Mouse (Mus musculus) forebrain, embryonic 11.5 days (tissue): ENCODE measurements at regions not wholly inside any gene's neighbourhood (a gene's known extent, or its start where the extent isn't known, plus 50 kb on each side); places are given as distances from the start of the nearest gene placed in this dataset.

Experiments
- ATAC-seq: fragments of 200-750 bp; cut with Nextera tagmentation; replicated peaks from 2 replicates; pipeline ENCODE4 v1.8.0; 2017; ENCODE audit warnings: moderate TSS enrichment; ENCODE audit not compliant: low FRiP score
- DNase-seq: peaks from one replicate; pipeline ENCODE4 v3.0.0-alpha.2; 2017; ENCODE audit warnings: low spot score
- H3K27ac ChIP-seq: fragments of 300-500 bp; sonication (generic); 2 replicates; pipeline ENCODE4 v1.5.1; 2014; ENCODE audit warnings: low read depth, low read length
- H3K27me3 ChIP-seq: fragments of 300-500 bp; sonication (generic); 2 replicates; pipeline ENCODE4 v1.6.1; 2014; ENCODE audit warnings: mild to moderate bottlenecking, low read length, mixed read lengths; ENCODE audit not compliant: control insufficient read depth, insufficient read depth
- H3K36me3 ChIP-seq: fragments of 300-500 bp; sonication (generic); 2 replicates; pipeline ENCODE4 v1.6.1; 2014; ENCODE audit warnings: mild to moderate bottlenecking, low read length, moderate library complexity, mixed read lengths; ENCODE audit not compliant: control insufficient read depth, insufficient read depth
- H3K4me1 ChIP-seq: fragments of 300-500 bp; sonication (generic); replicated peaks from 2 replicates; pipeline ENCODE4 v1.6.1; 2014; ENCODE audit warnings: low read length, mixed read lengths; ENCODE audit not compliant: control insufficient read depth, insufficient read depth
- H3K4me2 ChIP-seq: fragments of 300-500 bp; sonication (generic); 2 replicates; pipeline ENCODE4 v1.6.1; 2014; ENCODE audit warnings: low read depth, mild to moderate bottlenecking, low read length, moderate library complexity, mixed read lengths; ENCODE audit not compliant: severe bottlenecking
- H3K4me3 ChIP-seq: fragments of 300-500 bp; sonication (generic); 2 replicates; pipeline ENCODE4 v1.5.1; 2014; ENCODE audit warnings: low read depth, low read length
- H3K9ac ChIP-seq: fragments of 300-500 bp; sonication (generic); 2 replicates; pipeline ENCODE4 v1.6.1; 2014; ENCODE audit warnings: low read length
- H3K9me3 ChIP-seq: fragments of 300-500 bp; sonication (generic); 2 replicates; pipeline ENCODE4 v1.6.1; 2016; ENCODE audit warnings: low read length, mixed read lengths; ENCODE audit not compliant: control insufficient read depth
- WGBS: fragments of 180-500 bp; shearing (Covaris S2); extraction: QIAGEN DNeasy Blood & Tissue Kit; methylation state at CpG from one replicate; pipeline ENCODE4 v1.1.7; 2014; 5-methylcytosine and 5-hydroxymethylcytosine counted together

DNA sequence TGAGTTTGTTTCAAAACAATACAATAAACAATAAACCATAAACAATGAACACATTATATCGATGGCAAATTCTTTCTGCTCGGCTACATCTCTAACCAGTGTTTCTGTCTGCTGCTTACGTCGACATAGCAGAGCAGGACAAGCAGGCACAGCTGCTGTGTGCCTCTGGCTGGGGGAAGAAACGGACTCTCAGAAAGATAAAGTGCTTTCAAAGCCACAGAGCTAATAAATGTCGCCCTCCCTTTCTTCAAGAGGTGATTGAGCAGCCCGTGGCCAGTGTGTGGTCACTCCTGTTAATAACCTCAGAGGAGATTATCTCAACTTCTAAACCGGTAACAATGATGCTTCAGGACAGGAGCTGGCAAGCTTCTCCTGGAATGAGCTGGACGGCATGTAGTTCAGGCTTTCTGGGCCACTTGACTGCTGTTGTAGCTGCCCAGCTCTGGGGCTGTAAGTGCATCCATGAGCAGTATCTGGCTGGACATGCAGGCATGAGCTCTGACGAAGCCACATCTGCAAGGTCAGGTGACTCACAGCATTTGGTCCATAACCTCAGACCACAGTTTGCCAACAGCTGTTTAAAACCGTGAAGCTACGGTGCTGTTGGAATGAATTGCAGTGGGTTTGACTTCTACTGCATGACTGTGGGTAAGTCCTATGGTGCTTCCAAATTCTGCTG is 55.6 kb downstream of the Evx1 start:
- no peaks in the 10 kb centered on the region for H3K9me3 ChIP-seq
- H3K36me3 ChIP-seq, result no peaks in the 10 kb centered on the region
- DNase-seq (no peak), ATAC-seq (no peak)
- peaks cover 2% of the 10 kb centered on the region; the same call in 1 of the 2 replicates for H3K4me1 ChIP-seq
- H3K27me3 ChIP-seq, result no peaks in the 10 kb centered on the region
- H3K9ac ChIP-seq, result no peak overlapping the region
- H3K27ac ChIP-seq, result no peak overlapping the region
- no peak overlapping the region for H3K4me2 ChIP-seq
- no peak overlapping the region for H3K4me3 ChIP-seq
- 47% methylated on average over 12 of the region's 12 CpGs for WGBS

DNA sequence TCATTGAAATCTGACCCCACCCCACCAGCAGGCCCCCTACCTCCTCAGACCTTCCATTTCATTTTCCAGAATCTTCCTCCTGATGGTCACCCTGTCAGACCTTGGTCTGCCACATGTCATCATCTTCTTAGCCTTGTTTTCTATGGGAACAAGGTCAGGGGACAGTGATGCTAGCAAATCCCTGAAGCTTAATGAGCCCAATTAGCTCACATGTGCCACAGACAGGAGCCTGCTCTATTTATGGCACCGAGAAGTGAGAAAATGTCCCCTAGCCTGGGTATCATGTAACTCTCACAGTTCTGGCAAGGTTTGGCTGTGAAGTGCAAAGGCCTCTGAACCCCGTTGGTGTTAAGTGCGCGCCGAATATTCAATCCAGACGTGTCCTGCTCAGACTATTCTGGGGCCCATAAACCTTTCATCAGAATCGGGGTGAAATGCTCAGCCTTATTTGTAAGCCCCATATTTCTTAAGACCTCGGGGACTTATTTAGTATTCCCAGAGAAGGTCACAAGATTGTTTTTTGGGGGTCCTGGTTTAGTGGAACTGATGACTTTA is 57.6 kb downstream of the Evx1 start:
- Histone ChIP-seq H3K27me3 (no peaks in the 10 kb centered on the region), H3K4me2 (no peak overlapping the region), H3K27ac (no peak overlapping the region), H3K9ac (no peak overlapping the region), H3K9me3 (no peaks in the 10 kb centered on the region), H3K36me3 (no peaks in the 10 kb centered on the region), H3K4me1 (peaks cover 2% of the 10 kb centered on the region; the same call in 1 of the 2 replicates), H3K4me3 (no peak overlapping the region)
- ATAC-seq, result no peak
- WGBS, result 88% methylated on average over 8 of the region's 8 CpGs
- no peak for DNase-seq

DNA sequence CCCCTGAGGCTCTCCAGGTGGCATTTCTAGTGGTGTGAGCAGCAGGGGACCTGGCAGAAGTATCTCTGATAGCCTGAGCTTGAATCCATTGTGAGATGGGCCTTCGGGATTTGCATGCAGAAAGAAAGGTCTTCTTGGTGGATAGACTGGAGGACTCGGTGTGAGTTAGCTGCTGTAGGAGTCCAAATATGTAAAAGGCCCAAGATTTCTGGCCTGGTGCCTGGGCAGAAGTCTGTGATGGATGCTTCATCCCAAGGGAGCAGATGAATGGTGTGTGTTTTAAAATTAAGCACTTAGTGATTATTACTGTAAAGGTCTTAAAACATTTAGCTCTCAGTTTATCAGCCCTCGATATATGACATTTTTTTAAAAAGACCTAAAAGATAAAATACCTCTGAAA is 65.8 kb downstream of the Evx1 start:
- ATAC-seq, result no peak
- Histone ChIP-seq H3K36me3 (no peaks in the 10 kb centered on the region), H3K4me1 (no peaks in the 10 kb centered on the region), H3K4me3 (no peak overlapping the region), H3K4me2 (no peak overlapping the region), H3K9ac (no peak overlapping the region), H3K27ac (no peak overlapping the region), H3K27me3 (no peaks in the 10 kb centered on the region), H3K9me3 (no peaks in the 10 kb centered on the region; the same call in 1 of the 2 replicates)
- 88% methylated on average over 3 of the region's 3 CpGs for WGBS
- no peak for DNase-seq

DNA sequence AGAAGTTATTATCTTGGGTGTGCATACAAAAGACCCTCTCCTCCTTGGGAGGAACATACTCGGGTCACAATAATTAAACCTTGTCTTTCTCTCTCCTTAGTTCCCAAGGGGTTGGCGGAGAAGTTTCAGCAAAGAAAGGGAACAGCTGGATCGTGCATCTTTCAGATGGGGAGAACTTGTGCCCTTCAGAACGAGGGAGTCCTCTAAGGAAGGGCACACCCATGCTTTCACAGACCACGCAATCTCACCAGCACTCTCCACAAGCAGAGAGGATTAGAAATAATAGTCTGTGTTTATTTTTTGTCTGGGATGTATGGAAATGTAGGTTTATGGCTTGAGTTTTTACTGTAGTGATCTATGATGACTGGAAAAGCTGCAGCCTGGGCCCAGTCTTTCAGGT is 66.3 kb downstream of the Evx1 start:
- H3K4me3 ChIP-seq, result no peak overlapping the region
- H3K4me2 ChIP-seq, result no peak overlapping the region
- no peaks in the 10 kb centered on the region for H3K27me3 ChIP-seq
- DNase-seq, result no peak
- no peak for ATAC-seq
- H3K4me1 ChIP-seq, result no peaks in the 10 kb centered on the region
- no peaks in the 10 kb centered on the region for H3K36me3 ChIP-seq
- H3K9me3 ChIP-seq, result no peaks in the 10 kb centered on the region; the same call in 1 of the 2 replicates
- no peak overlapping the region for H3K9ac ChIP-seq
- no peak overlapping the region for H3K27ac ChIP-seq
- WGBS, result 70% methylated on average over 5 of the region's 5 CpGs

DNA sequence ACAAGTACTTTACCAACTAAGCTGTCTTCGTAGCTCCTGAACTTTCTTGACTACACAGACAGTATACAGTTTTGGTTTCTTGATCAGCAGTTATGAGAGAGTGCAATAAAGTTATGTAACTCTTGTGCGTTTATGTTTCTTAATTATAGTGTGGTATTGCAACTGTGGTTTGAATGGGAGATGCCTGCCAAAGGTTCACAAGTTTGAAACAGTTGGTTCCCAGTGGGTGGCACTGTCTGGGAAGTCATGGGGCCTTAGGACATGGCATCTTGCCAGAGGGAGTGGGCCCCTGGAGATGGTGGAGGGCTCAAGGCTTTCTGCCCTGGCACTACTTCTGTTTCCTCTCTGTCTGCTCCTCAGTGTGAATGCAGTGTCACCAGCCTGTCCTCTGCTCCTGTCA is 71.7 kb downstream of the Evx1 start:
- Histone ChIP-seq H3K4me2 (no peak overlapping the region), H3K4me1 (no peaks in the 10 kb centered on the region), H3K9me3 (no peaks in the 10 kb centered on the region; the same call in 1 of the 2 replicates), H3K9ac (no peak overlapping the region), H3K27me3 (no peaks in the 10 kb centered on the region), H3K4me3 (no peak overlapping the region), H3K27ac (no peak overlapping the region), H3K36me3 (no peaks in the 10 kb centered on the region)
- ATAC-seq, result no peak
- no peak for DNase-seq
- 80% methylated on average over 2 of the region's 2 CpGs for WGBS

DNA sequence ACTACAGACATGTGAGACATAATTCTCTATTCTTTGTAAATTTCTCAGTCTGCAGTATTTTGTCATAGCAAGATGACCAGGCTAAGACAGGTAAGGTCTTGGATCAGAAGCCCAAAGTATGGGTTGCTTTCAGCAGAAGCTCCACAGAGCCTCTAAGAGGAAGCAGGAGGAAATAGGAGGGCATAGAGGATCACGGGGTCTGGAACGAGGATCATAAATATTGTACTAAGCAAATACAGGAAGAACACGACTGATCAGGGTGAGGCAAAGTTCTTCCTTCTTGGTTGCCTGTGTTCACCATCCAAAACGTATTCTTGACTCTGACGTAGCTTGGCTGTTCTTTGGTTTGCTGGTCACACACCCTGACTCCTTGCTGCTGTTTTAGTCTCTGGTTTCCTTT is 88.1 kb downstream of the Evx1 start:
- Histone ChIP-seq H3K4me1 (no peaks in the 10 kb centered on the region), H3K4me2 (no peak overlapping the region), H3K4me3 (no peak overlapping the region), H3K36me3 (no peaks in the 10 kb centered on the region), H3K9me3 (no peaks in the 10 kb centered on the region), H3K27me3 (no peaks in the 10 kb centered on the region), H3K27ac (no peak overlapping the region), H3K9ac (no peak overlapping the region)
- 87% methylated on average over 5 of the region's 5 CpGs for WGBS
- ATAC-seq, result no peak
- DNase-seq, result no peak

DNA sequence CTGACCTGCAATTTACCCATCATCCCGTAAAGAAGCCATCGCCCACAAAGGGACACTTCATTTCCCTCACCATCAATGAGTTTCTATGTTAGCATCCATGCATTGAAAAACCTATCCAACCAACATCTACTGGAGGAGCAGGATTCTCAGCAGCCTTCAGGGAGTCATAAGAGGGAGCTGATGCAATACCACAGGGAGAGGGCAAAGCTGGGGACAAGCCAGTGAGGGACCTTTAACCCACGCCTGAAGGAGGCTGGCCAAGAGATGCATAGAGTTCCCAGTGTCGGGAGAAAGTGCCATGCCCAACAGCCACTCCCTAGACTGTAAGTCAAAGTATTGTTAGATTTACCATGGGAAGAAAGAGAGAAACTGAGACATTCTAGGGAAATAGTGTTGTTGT is 96.7 kb downstream of the Evx1 start:
- Histone ChIP-seq H3K36me3 (no peaks in the 10 kb centered on the region), H3K27me3 (no peaks in the 10 kb centered on the region), H3K9me3 (no peaks in the 10 kb centered on the region), H3K4me3 (no peak overlapping the region), H3K4me1 (no peaks in the 10 kb centered on the region), H3K9ac (no peak overlapping the region), H3K27ac (no peak overlapping the region), H3K4me2 (no peak overlapping the region)
- WGBS, result 87% methylated on average over 4 of the region's 4 CpGs
- DNase-seq, result no peak
- ATAC-seq, result no peak

DNA sequence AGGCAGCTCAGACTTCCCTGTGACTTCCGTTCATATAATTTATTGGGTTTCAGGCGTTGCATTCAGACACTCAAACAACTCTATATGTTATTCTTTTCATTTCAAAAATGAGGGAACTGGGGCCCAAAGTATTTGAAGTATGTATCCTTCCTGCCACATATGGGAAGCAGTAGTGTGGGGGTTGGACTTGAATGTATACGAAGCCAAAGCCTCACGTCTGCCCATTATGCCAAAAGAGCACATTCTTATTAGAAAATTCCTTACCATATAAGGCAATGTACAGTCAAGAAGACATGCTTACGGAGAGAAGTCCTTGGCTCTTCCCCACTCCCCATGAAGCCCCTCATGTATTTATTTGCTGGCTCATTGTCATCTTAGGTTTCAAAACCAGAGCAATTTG is 97.4 kb downstream of the Evx1 start:
- Histone ChIP-seq H3K9me3 (no peaks in the 10 kb centered on the region), H3K4me2 (no peak overlapping the region), H3K9ac (no peak overlapping the region), H3K4me3 (no peak overlapping the region), H3K36me3 (no peaks in the 10 kb centered on the region), H3K27me3 (no peaks in the 10 kb centered on the region), H3K4me1 (no peaks in the 10 kb centered on the region), H3K27ac (no peak overlapping the region)
- ATAC-seq (no peak), DNase-seq (no peak)
- 84% methylated on average over 5 of the region's 5 CpGs for WGBS

DNA sequence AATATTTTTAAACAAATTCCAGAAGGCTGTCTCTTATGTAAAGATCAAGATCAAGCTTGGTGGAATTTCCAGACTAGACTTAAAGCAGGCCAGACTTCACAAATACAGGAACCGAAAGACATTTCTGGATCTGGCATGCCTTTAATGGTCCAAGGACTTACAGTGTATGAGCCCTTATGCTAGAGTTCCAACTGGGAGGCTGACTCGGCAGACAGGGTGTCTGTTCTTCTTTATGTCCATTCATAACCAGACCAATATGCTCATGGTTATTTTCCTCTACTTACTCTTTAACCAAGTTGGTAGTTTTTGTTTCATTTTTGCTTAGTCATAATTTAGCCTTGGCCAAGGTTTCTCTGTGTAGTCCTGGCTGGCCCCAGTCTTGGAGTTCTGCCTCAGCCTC is 98.0 kb downstream of the Evx1 start:
- Histone ChIP-seq H3K27me3 (no peaks in the 10 kb centered on the region), H3K9me3 (no peaks in the 10 kb centered on the region), H3K9ac (no peak overlapping the region), H3K4me3 (no peak overlapping the region), H3K36me3 (no peaks in the 10 kb centered on the region), H3K27ac (no peak overlapping the region), H3K4me1 (no peaks in the 10 kb centered on the region; the same call in 1 of the 2 replicates), H3K4me2 (no peak overlapping the region)
- 90% methylated on average over 2 of the region's 2 CpGs for WGBS
- ATAC-seq (no peak), DNase-seq (no peak)
